Mouse (Mus musculus): Measurements from ENCODE around the gene Rrnad1. TPM values are rescaled to one million over a fixed set of nuclear protein-coding genes. Genes with fewer than 3 reads are reported as not detected.

Rrnad1 gene
- 23.5 and 24.2 TPM in 2 replicates for polyA plus RNA-seq (2016; fragmentation: Nextera tagmentation; extraction: Ambion mirVana)

DNA sequence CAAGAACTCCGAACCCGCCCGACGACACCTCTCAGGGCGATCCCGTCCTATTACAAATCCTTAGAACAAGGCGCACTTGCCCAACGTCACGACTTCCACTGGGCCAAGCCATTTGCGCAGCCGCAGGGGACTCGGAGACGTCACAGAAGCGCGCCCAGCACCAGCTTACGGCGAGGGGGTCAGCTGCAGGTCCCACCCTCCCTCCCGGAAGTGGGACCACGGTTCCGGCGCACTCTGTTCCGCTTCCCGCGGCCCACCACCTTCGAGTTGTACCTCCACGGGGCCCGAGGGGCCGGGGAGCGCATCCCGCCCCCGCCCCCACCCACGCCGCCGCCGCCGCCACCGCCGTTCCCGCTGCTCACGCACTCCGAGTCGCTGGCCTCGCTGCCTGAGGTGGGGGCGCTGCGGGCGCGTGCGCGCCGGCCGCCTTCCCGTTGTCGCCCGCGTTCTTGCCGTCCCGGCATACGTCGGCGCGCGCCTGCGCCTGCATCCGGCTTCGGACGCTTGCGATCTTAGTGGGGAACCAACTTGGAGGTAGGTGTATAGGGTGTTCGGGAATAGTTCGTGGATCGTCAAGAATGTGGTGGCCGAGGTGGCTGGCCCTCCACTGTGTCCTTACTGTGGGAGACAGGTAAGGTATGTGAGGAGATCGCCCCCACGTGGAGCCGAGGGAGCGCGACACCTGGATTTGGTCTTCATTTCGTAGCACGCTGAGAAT, at the start of gene Rrnad1, which contains the start of gene Isg20l2:
Rrnad1 (minus strand) TSS at position 640 of the 718 bp plus-strand sequence.
Isg20l2 (plus strand) TSS at position 237 of the 718 bp plus-strand sequence.
- Histone ChIP-seq H3K27ac (replicated peaks) (peak within 1 kb of the TSS; percentile 87), H3K4me2 (replicated peaks) (peak within 1 kb of the TSS; percentile 84), H3K9ac (replicated peaks) (peak within 1 kb of the TSS; percentile 91), H3K27me3 (no peaks in the 10 kb centered on the region), H3K9me3 (no peaks in the 10 kb centered on the region), H3K36me3 (peaks cover 53% of the 10 kb centered on the region), H3K4me3 (peak within 1 kb of the TSS; percentile 99), H3K4me1 (peaks cover 36% of the 10 kb centered on the region)
- under 1% methylated on average over 58 of the region's 78 CpGs for WGBS
- peak; percentile 97 for ATAC-seq (ENCODE audit: low FRiP score, low read depth)

DNA sequence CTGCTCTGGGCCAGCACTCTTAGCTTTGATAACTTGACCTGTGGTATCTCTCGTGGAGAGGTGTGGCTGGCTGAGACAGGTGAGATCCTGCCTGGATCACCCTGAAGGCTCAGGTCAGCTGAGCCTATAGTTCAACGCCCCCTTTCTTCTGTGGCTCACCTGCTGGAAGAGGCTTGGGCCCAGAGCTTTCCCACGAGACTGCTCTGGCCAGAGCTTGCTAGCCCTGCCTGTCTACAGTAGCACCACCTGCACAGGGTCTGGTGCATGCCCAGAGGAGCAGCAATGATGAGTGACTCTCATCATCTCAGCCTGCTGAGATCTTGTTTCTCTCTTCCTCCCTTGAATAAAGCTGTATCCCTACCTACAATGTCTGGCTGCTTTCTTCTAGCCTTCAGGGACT, 49.6 kb upstream of the Rrnad1 start:
- Histone ChIP-seq H3K27me3 (0 out of 2 replicates have a peak, but pooled peaks cover 6% of the 10 kb centered on the region), H3K9me3 (no peaks in the 10 kb centered on the region), H3K4me3 (no peak overlapping the region), H3K4me2 (replicated peaks) (no peak overlapping the region), H3K4me1 (peaks cover 75% of the 10 kb centered on the region), H3K36me3 (peaks cover 40% of the 10 kb centered on the region), H3K27ac (replicated peaks) (peak overlapping the region; percentile 86; the same call in 1 of the 2 replicates), H3K9ac (replicated peaks) (no peak overlapping the region; the same call in 1 of the 2 replicates)
- no peak for ATAC-seq (ENCODE audit: low FRiP score, low read depth)
- 77% methylated on average over 2 of the region's 3 CpGs for WGBS

DNA sequence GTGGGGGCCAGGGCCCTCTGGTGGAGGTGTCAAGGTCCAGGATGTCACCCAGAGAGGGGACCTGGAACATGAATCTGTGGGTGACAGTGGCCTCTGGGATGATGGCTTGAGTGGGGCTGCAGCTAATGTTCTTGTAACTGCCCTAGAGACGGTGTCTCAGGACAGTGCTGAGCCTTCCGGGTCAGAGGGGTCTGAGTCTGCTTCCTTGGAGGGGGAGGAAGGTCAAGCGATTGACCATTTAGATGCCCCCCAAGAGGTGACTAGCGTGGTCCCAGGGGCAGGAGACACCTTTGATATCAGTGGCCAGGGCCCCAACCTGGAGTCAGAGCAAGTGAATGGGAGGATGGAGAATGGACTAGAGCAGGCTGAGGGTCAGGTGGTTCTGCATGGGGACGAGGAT, 49.0 kb upstream of the Rrnad1 start:
- WGBS, result 85% methylated on average over 5 of the region's 5 CpGs

DNA sequence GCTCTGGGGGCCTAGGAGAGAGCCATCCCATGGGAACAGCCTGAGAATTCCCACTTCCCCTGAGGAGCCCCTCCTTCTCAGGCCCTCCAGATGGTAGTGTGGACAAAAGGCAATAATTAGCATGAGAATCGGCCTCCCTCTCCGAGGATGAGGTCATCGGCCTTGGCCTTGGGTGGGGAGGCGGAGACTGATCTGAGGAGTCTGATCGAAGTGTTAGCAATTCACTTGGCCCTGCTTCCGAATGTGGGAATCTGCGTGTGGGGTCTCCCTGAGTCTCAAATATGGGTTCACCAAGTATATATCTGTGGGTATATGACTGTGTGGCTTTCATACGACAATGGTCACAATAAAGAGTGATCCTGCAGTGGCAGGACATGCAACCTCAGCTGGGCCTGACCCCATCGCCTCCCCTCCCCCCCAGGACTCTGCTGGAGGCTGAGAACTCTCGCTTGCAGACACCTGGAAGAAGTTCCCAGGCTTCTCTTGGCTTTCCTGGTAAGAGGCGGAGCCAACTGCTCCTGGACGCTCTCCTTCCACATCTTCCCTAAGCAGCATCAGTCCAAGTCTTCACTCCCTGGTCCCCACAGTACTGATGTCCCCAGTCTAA, 44.0 kb upstream of the Rrnad1 start:
- peak; percentile 86 for ATAC-seq (ENCODE audit: low FRiP score, low read depth)
- Histone ChIP-seq H3K36me3 (peaks cover 40% of the 10 kb centered on the region), H3K4me2 (replicated peaks) (peak overlapping the region; percentile 75), H3K9ac (replicated peaks) (peak overlapping the region; percentile 50), H3K27ac (replicated peaks) (peak overlapping the region; percentile 98), H3K4me1 (peaks cover 74% of the 10 kb centered on the region), H3K9me3 (no peaks in the 10 kb centered on the region), H3K4me3 (peak overlapping the region; percentile 86), H3K27me3 (no peaks in the 10 kb centered on the region)
- WGBS, result 5% methylated on average over 12 of the region's 12 CpGs

More for the DNA sequence above, 49.0 kb upstream of the Rrnad1 start:
- no peak overlapping the region for H3K9ac ChIP-seq (replicated peaks)
- H3K4me1 ChIP-seq, result peaks cover 77% of the 10 kb centered on the region
- H3K9me3 ChIP-seq, result no peaks in the 10 kb centered on the region
- H3K36me3 ChIP-seq, result peaks cover 40% of the 10 kb centered on the region
- no peak overlapping the region for H3K4me2 ChIP-seq (replicated peaks)
- 0 out of 2 replicates have a peak overlapping the region, but pooled peaks have one; percentile 39 for H3K27ac ChIP-seq (replicated peaks)
- H3K4me3 ChIP-seq, result no peak overlapping the region
- ATAC-seq (ENCODE audit: low FRiP score, low read depth), result no peak
- 0 out of 2 replicates have a peak, but pooled peaks cover 6% of the 10 kb centered on the region for H3K27me3 ChIP-seq

DNA sequence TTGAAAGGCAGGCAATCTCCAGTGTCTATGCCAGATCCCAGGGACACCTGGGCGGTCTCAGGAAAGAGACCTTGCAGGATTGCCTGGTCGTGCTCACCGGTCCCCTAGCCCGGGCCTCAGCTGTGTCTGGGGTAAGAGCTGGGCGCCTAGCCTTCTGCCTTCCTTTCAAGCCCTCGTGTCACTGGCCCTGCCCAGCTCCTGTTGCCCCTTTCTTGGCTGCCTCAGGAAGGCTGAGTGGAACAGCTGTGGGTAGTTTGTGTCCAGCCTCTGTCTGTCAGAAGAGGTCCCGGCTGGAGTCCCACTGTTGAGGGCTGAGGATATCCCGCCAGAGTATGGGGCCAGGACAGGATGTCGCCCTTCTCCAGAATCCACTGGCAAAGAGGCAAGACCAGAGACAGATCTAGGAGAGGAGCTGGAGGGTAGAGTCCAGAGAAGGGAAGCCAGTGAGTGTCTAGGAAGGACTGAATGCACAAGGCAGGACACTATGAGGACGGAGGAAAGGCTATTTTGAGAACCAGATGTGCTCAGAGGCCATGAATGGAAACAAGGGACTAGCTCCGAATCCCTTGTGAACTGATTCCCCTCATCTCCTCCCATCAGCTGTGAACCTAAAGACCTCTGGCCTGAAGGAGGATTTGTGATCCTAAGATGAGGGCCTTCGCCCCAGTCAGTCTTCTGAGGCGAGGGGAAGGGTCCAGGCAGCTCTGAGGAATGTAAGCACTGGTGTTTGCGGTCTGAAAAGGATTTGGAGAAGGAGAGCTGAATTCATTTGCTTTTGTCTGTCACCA, 43.3 kb upstream of the Rrnad1 start:
- H3K4me3 ChIP-seq, result peak overlapping the region; percentile 86
- no peaks in the 10 kb centered on the region for H3K27me3 ChIP-seq
- H3K36me3 ChIP-seq, result peaks cover 34% of the 10 kb centered on the region
- 8% methylated on average over 14 of the region's 14 CpGs for WGBS
- H3K9ac ChIP-seq (replicated peaks), result peak overlapping the region; percentile 96
- H3K4me1 ChIP-seq, result peaks cover 68% of the 10 kb centered on the region
- peak; percentile 7; the same call in 1 of the 2 replicates for ATAC-seq (ENCODE audit: low FRiP score, low read depth)
- H3K4me2 ChIP-seq (replicated peaks), result peak overlapping the region; percentile 75
- H3K27ac ChIP-seq (replicated peaks), result peak overlapping the region; percentile 98
- no peaks in the 10 kb centered on the region for H3K9me3 ChIP-seq

DNA sequence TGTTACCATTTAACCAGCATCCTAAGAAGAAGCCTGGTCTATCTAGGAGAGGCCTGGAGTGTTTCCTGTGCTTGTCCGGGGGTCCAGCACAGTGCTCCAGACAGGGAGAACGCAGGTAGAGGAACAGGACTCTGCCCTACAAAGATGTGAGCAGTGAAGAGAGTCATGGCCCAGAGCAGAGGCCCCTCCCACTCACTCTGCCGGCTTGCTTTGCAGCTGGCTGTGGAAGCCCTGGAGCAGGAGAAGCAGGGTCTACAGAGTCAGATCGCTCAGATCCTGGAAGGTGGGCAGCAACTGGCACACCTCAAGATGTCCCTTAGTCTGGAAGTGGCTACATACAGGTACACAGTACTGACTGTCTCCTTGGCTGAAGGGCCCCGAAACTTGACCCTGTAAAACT, 42.3 kb upstream of the Rrnad1 start:
- Histone ChIP-seq H3K9ac (replicated peaks) (peak overlapping the region; percentile 96), H3K27ac (replicated peaks) (peak overlapping the region; percentile 98), H3K4me3 (peak overlapping the region; percentile 86), H3K4me2 (replicated peaks) (peak overlapping the region; percentile 75), H3K36me3 (peaks cover 24% of the 10 kb centered on the region), H3K4me1 (peaks cover 59% of the 10 kb centered on the region), H3K9me3 (no peaks in the 10 kb centered on the region), H3K27me3 (0 out of 2 replicates have a peak, but pooled peaks cover 4% of the 10 kb centered on the region)
- no peak for ATAC-seq (ENCODE audit: low FRiP score, low read depth)
- 19% methylated on average over 5 of the region's 5 CpGs for WGBS

DNA sequence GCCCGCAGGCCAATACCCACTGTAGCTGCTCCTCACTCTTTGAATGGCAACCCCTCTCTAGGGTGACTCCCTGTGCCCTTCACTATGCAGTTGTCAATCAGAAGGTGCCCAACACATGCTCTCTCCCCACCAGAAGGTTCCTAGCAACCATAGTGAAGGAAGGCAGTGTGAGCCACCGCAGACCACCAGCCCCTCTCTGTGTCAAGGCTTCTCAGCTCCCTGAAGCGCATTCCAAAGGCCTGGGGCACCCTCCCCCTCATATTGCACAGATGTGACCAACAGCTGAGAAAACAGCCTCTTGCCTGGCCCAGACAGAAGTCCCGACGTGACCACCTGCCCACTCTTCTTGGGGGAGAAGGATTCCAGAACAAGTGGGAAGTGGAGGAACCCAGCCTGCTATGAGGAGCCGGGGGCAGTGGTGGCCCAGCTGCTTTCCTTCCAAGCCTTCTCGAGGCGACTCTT, 41.7 kb upstream of the Rrnad1 start:
- Histone ChIP-seq H3K9me3 (no peaks in the 10 kb centered on the region), H3K4me2 (replicated peaks) (peak overlapping the region; percentile 75), H3K4me1 (peaks cover 58% of the 10 kb centered on the region), H3K9ac (replicated peaks) (peak overlapping the region; percentile 96), H3K27me3 (0 out of 2 replicates have a peak, but pooled peaks cover 4% of the 10 kb centered on the region), H3K4me3 (peak overlapping the region; percentile 86), H3K27ac (replicated peaks) (peak overlapping the region; percentile 98), H3K36me3 (peaks cover 20% of the 10 kb centered on the region)
- 2% methylated on average over 8 of the region's 8 CpGs for WGBS
- 0 out of 2 replicates have a peak, but pooled peaks have one; percentile 10 for ATAC-seq (ENCODE audit: low FRiP score, low read depth)

DNA sequence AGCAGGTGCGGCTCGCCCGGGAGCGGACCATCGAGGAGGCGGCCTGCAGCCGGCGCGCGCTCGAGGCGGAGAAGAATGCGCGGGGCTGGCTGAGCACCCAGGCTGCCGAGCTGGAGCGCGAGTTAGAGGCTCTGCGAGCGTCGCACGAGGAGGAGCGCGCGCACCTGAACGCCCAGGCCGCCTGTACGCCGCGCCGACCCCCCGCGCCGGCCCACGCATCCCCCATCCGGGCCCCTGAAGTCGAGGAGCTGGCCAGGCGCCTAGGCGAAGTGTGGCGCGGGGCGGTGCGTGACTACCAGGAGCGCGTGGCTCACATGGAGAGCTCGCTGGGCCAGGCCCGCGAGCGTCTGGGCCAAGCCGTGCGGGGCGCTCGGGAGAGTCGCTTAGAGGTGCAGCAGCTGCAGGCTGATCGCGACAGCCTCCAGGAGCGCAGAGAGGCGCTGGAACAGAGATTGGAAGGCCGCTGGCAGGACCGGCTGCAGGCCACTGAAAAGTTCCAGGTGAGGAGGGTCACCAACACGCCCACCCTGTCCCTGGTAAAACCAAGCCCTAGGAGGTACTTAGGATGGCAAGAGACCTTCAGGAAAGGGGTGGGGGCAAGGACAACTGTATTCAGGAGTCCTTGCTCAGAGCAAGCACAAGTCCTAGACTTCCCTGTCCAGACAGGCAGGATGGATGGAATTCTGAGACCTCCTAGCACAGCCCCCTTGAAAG, 41.1 kb upstream of the Rrnad1 start:
- 0 out of 2 replicates have a peak, but pooled peaks cover 4% of the 10 kb centered on the region for H3K27me3 ChIP-seq
- H3K9me3 ChIP-seq, result no peaks in the 10 kb centered on the region
- peak overlapping the region; percentile 75 for H3K4me2 ChIP-seq (replicated peaks)
- WGBS, result under 1% methylated on average over 60 of the region's 60 CpGs
- peak overlapping the region; percentile 96 for H3K9ac ChIP-seq (replicated peaks)
- H3K36me3 ChIP-seq, result peaks cover 14% of the 10 kb centered on the region
- H3K27ac ChIP-seq (replicated peaks), result peak overlapping the region; percentile 98
- H3K4me3 ChIP-seq, result peak overlapping the region; percentile 86
- peaks cover 56% of the 10 kb centered on the region for H3K4me1 ChIP-seq
- no peak for ATAC-seq (ENCODE audit: low FRiP score, low read depth)

DNA sequence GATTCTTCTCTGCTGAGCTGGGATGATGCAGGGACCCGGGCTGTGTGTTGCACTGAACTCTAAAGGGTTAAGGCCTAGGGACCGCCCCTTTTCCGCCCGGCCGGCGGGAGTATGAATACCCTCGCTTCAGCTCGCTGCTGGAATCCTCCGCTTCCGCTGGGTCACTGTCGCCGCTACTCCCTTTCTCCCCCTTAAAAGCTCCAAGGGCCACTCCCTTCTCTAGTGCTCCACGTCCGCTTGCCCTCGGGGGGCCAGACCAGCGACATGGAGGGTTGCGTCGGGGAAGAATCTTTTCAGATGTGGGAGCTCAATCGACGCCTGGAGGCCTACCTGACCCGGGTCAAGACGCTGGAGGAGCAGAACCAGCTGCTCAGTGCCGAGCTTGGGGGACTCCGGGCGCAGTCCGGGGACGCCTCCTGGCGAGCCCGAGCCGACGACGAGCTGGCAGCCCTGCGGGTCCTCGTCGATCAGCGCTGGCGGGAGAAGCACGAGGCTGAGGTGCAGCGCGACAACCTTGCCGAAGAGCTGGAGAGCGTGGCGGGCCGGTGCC, 40.5 kb upstream of the Rrnad1 start, which contains the start of gene Nes:
Nes (plus strand) TSS at position 140 of the 550 bp plus-strand sequence.
- peaks cover 56% of the 10 kb centered on the region for H3K4me1 ChIP-seq
- H3K9me3 ChIP-seq, result no peaks in the 10 kb centered on the region
- peaks cover 7% of the 10 kb centered on the region for H3K36me3 ChIP-seq
- peak within 1 kb of the TSS; percentile 98 for H3K27ac ChIP-seq (replicated peaks)
- H3K4me2 ChIP-seq (replicated peaks), result peak within 1 kb of the TSS; percentile 75
- peak within 1 kb of the TSS; percentile 96 for H3K9ac ChIP-seq (replicated peaks)
- WGBS, result under 1% methylated on average over 44 of the region's 44 CpGs
- peak within 1 kb of the TSS; percentile 86 for H3K4me3 ChIP-seq
- peak; percentile 42 for ATAC-seq (ENCODE audit: low FRiP score, low read depth)
- H3K27me3 ChIP-seq, result 0 out of 2 replicates have a peak, but pooled peaks cover 4% of the 10 kb centered on the region

DNA sequence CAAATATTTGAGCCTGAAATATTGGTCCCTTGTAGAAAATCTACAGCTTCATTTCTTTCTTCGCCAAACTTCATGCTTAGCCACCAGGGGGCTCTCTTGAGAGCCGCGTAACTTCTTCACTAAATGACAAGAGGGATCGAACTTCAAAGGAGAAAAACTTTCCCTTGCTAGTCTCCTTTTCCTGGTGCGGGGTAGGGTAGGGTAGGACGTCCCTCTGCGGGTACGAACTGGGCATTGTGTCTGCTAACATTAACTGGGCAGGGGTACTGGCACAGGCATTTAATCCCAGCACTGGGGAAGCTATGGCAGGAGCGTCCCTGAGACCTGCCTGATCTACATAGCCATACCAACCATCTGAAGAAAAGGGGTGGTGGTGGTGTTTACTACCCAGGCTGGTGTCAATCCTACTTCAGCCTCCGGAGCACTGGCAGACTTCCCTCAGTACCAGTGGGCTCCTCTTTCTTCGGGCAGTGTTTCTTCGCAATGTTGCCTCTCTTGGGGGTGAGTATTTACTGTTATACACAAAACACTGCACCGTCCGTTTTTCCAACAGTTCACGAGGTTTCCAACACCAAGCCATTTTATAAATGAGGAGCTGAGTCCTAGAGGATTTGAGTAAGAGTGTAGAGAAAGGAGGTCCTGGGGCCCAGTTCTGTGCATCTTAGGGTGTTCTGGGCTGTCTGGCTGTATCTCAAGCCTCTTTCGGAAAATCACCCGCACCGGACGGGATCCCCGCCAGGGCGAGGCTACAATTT, 39.8 kb upstream of the Rrnad1 start:
- H3K4me1 ChIP-seq, result peaks cover 52% of the 10 kb centered on the region
- peak overlapping the region; percentile 75 for H3K4me2 ChIP-seq (replicated peaks)
- H3K9ac ChIP-seq (replicated peaks), result peak overlapping the region; percentile 96
- H3K9me3 ChIP-seq, result no peaks in the 10 kb centered on the region
- H3K27ac ChIP-seq (replicated peaks), result peak overlapping the region; percentile 98
- under 1% methylated on average over 21 of the region's 21 CpGs for WGBS
- peak; percentile 10; the same call in 1 of the 2 replicates for ATAC-seq (ENCODE audit: low FRiP score, low read depth)
- H3K27me3 ChIP-seq, result 0 out of 2 replicates have a peak, but pooled peaks cover 4% of the 10 kb centered on the region
- peak overlapping the region; percentile 86 for H3K4me3 ChIP-seq
- H3K36me3 ChIP-seq, result peaks cover under 1% of the 10 kb centered on the region
